Mouse (Mus musculus) spleen, postnatal 36 days (tissue): ENCODE data around the gene Cfap157.

Source experiments
- DNase-seq, 2 experiments: peaks; one replicate each; pipeline ENCODE4 v3.0.0; 2022; ENCODE audit warnings: low spot score in 2 of 2, mixed read lengths in 1 of 2

Gene Cfap157

DNA sequence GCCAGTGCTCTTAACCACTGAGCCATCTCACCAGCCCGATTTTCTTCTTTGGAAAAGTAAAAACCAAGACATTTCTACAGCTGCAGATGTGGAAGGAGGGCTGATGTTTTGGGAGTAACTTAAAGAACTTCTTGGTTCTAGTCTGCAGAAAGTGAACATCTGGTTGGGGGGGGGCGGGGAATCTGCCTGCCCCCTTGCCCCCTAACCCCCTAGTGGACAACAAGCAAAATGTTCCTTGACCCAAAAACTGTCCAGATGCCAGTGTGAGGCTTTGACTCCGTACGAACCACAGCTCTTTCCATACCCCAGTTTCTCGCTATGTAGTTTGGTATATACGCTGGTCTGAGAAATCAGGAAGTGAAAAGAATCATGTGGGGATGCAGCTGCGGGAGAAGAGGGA is 34.0 kb downstream of the Cfap157 start:
- DNase-seq: no peak

DNA sequence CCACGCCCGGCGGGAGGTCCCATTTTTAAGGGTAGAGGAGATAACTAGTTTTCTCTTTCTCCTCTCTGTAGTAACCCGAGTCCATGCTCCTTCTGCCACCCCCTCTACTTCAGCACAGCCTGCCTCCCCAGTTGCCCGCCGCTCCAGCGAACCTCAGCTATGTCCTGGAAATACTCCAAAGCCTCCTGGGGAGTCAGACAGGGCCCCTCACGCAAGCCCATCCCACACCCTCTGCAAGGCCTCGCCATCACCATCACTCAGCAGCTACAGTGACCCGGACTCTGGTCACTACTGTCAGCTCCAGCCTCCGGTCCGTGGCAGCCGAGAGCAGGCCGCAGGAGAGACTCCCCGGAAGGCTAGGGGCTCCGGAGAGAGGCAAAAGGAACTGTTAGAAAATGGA is 35.1 kb downstream of the Cfap157 start:
- DNase-seq: no peak

DNA sequence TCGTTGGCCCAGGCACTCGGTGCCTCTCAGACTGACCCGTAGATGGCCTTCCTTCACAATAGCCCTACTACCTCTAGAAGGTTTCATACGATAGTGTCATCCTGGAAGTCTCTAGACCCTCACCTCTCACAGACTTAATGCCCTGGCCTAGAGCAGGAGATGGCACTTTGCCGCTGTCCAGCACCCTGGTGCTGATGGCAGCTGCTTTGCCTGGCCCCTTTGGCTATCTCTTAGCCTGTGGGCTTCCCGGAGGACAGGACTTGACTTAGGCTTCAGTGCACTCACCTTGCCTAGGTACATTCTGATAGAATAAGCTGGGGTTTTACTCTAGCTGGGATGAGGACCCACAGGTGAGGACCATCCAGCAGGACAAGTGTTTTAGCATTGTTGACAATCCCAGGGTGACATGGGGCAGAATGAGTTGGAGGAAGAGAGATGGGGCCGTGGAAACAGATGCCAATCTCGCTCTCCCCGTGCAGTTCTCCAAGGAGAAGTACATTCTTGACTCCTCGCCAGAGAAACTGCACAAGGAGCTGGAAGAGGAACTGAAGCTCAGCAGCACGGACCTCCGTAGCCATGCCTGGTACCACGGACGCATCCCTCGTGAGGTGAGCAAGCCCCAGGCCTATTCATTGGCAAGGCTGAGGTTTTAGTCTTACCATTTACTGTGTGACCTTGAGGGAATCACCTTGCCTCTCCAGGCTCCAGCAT is 39.8 kb downstream of the Cfap157 start:
- DNase-seq: no peak

DNA sequence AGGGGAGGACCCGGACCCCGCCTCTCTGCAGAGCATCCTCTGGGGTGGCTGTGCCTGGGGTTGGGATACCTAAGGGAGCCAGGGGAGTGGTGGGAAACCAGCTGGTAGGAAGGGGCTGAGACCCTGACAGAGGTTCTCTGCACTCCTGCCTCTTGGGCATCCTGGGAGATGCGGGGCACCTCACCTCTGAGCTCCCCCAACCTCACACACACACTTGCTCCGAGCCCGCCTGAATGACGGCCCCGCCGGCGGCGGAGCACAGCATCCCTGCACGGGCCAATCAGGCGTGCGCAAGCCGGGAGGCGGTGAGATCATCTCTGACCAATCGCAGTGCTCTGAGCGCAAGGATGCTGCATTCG is 42.1 kb downstream of the Cfap157 start:
- no peak for DNase-seq

DNA sequence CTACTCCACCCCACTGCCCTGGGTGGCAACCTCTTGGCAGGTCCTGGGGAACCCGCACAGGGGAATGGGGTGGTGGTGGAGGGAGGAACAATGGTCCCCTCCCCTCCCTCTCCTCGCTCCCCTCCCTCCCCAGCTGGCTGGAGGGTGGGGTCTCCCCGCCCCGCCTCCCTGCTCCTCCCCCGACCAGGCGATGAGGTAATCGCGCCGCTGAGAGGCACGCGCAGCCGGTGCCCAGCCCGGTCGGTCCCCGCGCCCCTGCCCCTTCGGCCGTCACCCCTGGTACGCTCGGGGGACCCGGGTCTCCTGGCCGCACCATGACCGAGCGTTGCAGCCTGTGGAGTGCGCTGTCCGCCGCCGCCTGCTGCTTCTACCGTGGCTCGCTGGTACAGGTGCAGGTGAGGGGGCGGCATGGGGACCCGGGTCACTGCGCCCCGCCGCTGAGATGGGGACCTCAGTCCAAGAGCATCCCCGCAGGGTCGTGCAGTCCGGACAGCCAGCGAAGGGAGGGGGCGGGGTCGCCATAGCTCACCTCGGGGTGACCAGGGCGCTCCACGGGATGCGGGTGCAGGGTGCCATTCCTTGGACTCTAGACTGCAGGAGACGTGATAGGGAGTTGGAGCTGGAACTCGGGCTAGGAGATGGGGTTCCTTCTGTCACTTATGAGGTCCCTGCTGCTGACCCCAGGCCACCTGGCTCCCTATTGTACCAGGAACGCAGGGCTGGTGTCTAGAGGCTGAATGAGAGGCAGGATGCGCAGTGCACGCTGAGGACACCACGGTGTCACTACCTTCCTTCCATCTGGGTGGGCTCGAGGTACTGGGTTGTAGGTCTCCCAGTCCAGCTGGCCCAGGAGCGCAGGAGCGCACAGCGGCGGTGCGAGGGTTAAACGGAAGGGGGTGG is 42.7 kb downstream of the Cfap157 start:
- DNase-seq: no peak

DNA sequence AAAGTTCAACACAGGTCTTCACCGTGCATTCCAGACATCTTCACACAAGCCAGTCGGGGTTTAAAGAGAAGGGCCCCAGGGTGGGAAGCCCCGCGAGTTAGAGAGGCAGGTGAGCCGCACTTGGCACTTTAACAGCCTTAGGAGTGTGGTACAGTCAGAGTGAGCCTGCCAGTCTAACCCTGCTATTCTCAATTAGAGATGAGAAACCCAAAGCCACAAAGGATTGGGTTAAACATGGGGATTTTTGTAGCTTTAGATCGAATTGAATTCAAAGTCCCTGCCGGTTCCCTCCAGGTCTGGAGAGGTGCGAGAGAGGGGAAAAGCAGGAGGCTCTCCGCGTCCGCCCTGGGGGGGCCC is 43.3 kb downstream of the Cfap157 start, which contains the start of gene 6330409D20Rik:
Gene 6330409D20Rik, minus strand, starts transcription at position 101 of the 357 bp plus-strand sequence.
- DNase-seq: no peak

DNA sequence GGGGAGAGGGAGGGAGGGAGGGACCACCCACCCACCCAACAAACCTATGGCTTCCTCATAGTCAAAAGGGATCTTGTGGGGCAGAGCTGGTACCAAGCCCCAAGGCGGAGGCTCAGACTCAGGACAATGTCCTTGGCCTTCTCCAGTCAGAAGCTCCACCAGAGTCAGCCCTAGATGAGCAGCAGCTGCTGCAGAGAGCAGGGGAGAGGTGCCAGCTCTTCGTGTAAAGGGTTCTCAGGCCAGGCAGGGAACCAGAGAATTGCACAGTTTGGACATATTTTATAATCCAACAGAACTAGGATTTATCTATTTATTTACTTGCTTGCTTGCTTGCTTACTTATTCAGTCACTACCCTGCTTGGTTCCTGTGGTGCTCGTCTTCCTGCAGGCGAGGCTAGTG is 44.9 kb downstream of the Cfap157 start:
- no peak for DNase-seq

DNA sequence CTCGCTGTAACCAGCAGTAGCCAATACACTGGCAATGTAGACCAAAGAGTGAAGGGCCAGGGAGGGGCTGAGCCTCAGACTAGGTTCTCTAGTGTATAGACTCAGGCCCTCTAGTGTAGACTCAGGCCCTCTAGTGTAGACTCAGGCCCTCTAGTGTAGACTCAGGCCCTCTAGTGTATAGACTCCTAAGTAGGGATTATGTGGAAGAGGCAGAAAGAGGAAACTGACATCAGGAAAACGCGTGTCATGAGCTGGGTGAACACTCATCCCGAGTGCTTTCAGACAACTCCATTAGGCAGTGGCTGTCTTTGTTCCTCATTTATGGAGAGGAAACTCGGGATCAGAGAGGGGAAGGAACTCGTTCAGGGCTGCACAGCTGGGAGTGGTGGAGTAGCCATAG is 47.2 kb downstream of the Cfap157 start:
- DNase-seq: no peak

DNA sequence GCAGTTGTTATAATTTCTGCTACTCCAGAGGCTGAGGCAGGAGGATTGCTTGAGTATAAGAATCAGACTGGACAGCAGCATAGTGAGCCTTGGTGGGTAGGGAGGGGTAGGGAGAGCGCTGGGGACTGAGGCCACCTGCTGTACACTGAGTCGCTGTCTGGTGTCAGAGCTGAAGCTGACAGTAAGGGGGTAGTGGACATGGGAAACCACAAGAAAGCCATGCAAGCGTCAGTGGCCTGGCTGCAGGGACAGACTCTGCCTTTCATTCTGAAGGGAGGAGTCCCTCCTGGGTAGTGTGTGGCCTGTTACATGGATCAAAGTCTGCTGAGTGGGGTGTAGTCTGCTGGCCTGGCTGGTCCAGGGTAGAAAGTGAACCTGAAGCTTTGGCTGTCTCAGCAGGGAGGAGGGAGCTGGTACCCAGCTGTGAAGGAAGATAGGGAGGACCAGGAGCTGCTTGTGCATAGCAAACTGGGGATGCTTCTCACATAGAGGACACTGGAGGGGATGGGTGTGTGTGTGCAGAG is 47.9 kb downstream of the Cfap157 start:
- no peak for DNase-seq

DNA sequence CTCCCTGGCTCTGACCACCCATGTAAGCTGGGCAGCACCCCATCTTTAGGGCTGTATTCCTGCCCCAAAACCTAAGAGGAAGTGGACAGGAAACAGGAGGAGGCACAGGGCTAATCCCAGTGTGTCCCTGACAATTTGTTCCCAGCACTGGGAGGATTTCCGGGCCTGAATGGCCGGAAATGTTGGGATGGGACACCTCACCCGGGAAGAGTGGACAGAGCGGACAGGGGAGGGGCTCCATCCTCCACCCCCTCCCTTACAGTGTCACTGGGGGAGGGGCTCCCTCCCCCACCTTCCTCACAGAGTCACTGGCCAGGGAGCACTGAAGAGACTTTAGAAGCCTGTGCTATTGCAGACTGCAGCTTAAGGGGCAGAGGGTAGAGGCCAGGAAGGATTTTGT is 49.3 kb downstream of the Cfap157 start:
- DNase-seq: no peak

DNA sequence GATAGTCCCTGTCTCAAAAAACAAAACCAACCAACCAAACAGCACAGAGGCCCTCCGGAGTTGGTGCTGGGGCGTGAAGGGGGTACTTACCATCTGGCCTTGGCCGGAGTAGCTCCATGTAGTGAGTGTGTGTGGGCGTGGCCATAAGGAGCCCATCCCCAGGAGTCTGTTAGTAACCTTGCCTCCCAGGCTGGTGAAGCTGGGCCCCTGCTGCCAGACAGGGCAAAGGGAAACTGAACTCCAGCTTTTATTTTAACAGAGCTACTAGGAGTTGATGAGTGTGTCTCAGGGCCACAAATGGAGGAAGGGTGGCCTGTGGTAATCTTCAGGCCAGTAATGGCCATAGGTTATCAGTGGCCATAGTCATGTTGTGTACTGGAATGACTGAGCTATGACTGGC is 49.7 kb downstream of the Cfap157 start:
- no peak for DNase-seq

DNA sequence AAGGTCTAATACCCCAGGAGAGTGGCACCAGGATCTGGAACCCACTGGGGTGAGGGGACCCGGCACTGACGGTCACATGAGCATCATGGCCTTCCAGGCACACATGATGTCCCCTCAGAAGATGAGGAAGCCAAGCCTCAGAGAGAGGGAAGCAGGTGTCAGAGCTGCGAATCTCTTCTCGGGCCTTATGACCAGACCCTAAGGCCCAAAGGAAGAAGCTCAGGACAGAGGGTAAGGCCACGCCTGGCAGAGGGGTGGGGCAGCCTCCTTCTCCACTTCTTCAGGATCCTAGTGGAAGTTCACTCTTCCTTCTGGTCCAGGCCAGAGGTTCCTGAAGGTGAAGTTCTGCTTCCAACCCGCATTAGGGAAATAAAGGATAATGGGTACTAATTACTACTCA is 51.5 kb downstream of the Cfap157 start:
- DNase-seq: no peak

DNA sequence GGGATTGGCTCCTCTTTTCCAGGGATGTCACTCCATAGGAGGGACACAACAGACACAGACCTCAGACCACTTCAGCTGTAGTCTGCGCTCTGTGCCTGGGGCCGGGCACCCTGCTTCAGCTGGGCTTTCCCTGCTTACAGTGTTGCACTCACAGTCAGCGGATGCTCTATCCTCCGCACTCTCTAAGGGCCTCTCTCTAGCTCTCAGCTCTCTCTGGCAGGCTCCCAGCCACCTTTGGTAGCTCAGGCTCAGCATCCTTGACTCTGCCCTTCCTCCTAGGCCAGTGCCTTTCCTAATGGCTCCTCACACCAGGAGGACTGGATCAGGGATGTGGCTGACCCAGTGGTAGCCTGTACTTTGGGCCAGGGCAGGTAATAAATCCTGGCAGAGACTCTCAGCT is 52.3 kb downstream of the Cfap157 start:
- DNase-seq: no peak

DNA sequence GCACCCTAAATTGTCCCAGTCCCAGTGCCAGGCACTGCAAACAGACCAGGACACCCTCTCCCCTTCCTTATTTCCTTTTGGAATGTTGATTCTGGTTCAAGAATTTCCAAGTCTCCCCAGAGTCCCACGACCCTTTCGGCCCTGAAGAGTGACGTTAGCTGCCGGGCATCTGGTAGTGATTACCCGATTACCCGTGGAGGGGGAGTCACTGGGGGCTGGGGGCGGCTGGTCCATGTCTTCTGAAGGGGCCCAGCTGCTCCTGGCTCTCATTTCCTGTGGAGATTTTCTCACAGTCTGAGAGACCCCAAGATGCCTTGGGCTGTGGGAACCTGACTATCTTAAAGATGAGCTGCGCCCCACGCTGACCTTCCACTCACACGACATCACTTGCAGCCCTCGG is 53.4 kb downstream of the Cfap157 start:
- DNase-seq: no peak

DNA sequence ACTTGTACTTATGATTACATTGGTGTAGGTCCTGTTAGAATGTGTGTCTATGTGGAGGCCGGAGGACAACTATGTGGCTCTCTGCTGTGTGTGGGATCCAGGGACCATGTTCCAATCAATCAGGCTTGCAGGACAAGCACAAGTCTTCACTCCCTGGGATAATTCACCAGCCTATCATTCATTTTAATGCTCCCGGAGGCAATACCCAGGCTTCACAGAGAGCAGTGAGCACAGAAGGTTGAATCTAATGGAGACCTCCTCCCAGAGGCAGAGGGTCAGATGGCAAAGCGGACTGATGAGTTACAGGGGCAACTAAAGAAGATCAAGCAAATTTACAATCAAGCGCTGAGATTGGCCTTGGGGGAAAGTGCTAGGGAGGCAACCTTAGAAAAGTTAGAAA is 54.7 kb downstream of the Cfap157 start:
- no peak for DNase-seq

DNA sequence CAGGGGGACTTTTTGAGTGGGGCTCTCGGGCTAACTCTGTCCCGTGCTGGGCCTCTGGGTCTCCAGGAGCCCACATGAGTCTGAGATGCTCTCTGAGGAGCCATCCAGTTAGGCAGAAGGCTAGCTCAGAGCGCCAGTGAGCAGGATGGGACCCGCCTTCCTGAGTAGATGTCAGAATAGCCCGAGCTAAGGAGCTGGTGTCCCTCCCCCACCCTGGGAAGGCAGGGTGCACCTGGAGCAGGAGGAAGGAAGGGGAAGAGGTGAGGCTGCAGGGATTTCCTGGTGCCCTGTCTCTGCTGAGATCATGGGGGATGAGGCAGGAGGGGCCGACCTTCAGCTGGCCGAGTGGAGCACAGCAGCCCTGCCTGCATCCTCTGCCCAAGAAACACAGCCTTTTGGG is 55.8 kb downstream of the Cfap157 start:
- DNase-seq: no peak

DNA sequence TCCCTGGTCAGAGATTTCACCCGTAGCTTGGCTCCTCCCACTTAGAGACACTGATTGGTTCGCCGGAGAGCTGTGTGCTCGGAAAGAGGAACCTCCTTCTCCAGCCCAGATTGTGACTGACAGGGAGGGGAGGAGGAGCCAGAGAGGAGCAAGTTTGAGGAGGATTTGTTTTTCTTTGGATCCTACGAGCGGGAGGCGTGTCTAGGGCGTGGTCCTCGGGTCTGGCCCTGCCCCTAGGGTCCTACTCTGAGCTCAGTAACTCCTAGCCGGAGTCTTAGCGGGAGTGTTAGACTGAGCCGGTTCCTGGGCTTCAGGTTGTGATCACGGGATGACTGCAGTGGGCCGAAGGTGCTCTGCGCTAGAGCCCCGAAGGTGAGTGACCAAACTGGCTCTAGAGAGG is 56.8 kb downstream of the Cfap157 start:
- peak; percentile 86 to 89 for DNase-seq
